31 mouse cellular contexts compared by ENCODE assay signal in the genomic region with DNA sequence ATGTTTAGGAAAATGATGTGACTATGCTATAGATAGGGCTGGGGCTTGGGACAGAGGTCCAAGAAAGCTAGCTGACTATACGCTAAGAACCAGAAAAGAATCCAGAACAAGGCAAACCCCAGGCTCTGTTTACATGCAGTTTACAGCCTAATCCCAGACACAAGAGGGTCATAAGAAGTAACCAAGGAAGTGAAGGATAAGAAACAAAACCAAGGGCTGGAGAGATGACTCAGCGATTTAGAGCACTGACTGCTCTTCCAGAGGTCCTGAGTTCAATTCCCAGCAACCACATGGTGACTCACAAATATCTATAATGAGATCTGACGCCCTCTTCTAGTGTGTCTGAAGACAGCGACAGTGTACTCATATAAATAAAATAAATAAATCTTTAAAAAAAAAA. TPM values are rescaled to one million over a fixed set of nuclear protein-coding genes. Genes with fewer than 3 reads are reported as not detected.
DNase-seq lines count a peak whose midpoint lies in the region; ATAC-seq and TF ChIP-seq lines count a peak whose summit lies in the region.
"Had no signal": no experiment of that assay in that cellular context is flagged by ENCODE, and none has a peak within 500 bp of the region (broad histone marks: within the 10 kb centered on the region; RNA-seq: fewer than 3 reads in every experiment).

No protein-coding gene starts in this region.

- no peak overlapping the region for H3K4me3 ChIP-seq in ES-E14 (ENCODE audit: insufficient read depth in 1 of 2, low read depth in 1 of 2, low read length in 2 of 2, poor library complexity in 1 of 2, severe bottlenecking in 1 of 2)
- no peak overlapping the region for H3K4me3 ChIP-seq in liver, embryonic 13.5 days (replicated peaks)
- H3K4me3 ChIP-seq: embryonic facial prominence, embryonic 10.5 days; embryonic facial prominence, embryonic 13.5 days; erythroblast, embryonic 14.5 days; forebrain, embryonic 13.5 days had no signal

- H3K27ac ChIP-seq in ES-E14 (ENCODE audit: insufficient read depth, low read depth, low read length, poor library complexity, severe bottlenecking): no peak overlapping the region
- H3K27ac ChIP-seq in liver, embryonic 13.5 days: peak overlapping the region; percentile 68
- H3K27ac ChIP-seq: embryonic facial prominence, embryonic 10.5 days; embryonic facial prominence, embryonic 13.5 days; forebrain, embryonic 13.5 days; hindbrain, embryonic 14.5 days; hindbrain, postnatal 0 days had no signal

- H3K9ac ChIP-seq in ES-E14 (ENCODE audit: insufficient read depth, low read depth, low read length, poor library complexity, severe bottlenecking): no peak overlapping the region
- 0 out of 2 replicates have a peak overlapping the region, but pooled peaks have one; percentile 42 for H3K9ac ChIP-seq in liver, embryonic 13.5 days
- H3K9ac ChIP-seq: embryonic facial prominence, embryonic 13.5 days; forebrain, embryonic 13.5 days; hindbrain, embryonic 14.5 days had no signal

- WGBS in liver, embryonic 13.5 days (ENCODE audit: insufficient replicate concordance): 56% methylated on average over 4 of the region's 4 CpGs

- no peaks in the 10 kb centered on the region for H3K36me3 ChIP-seq in ES-E14 (ENCODE audit: control insufficient read depth, insufficient read depth, low read length, poor library complexity, severe bottlenecking)
- H3K36me3 ChIP-seq in liver, embryonic 13.5 days: no peaks in the 10 kb centered on the region
- H3K36me3 ChIP-seq: embryonic facial prominence, embryonic 10.5 days; embryonic facial prominence, embryonic 13.5 days; G1E had no signal

- intact Hi-C loops in heart, postnatal 14 days (cut with DNase I): loop anchor here (5.0 to 10.0 kb wide), 2 partner anchors 170 to 397 kb away; no protein-coding TSS in a partner anchor

- H3K9me3 ChIP-seq in ES-E14 (ENCODE audit: control insufficient read depth, insufficient read depth, low read depth, low read length): no peaks in the 10 kb centered on the region
- no peaks in the 10 kb centered on the region for H3K9me3 ChIP-seq in liver, embryonic 13.5 days (replicated peaks)
- H3K9me3 ChIP-seq: embryonic facial prominence, embryonic 10.5 days; embryonic facial prominence, embryonic 13.5 days; forebrain, embryonic 13.5 days; G1E had no signal

- in situ Hi-C loops in ES-E14 (cut with MboI; ENCODE audit: low sequenced_read_pairs in 2 of 2, unreplicated experiment in 2 of 2): no loop called here

- DNase-seq in cerebellum, adult 9-11 months: peak; percentile 15
- no peak for DNase-seq in cerebellum, adult 9-10 months
- DNase-seq in 3134 (ENCODE audit: extremely low read depth, insufficient read length, low spot score): peak; percentile 20
- no peak for DNase-seq in ES-E14 (ENCODE audit: low read depth, low spot score)
- DNase-seq in liver, embryonic 13.5 days: no peak
- DNase-seq in layer of hippocampus, postnatal 36 days: no peak
- DNase-seq in heart, postnatal 14 days: no peak
- DNase-seq in embryo, embryonic 11 days: no peak
- DNase-seq: adrenal gland, adult 8-10 months; adrenal gland, postnatal 25 days; cerebellum, adult 11-12 months; cerebellum, adult 8-10 months; cerebellum, postnatal 25 days; gastrocnemius, postnatal 10 days; gastrocnemius, postnatal 36 days; heart, adult 11 months; heart, postnatal 36 days had no signal

- H3K4me1 ChIP-seq in ES-E14 (ENCODE audit: control insufficient read depth in 2 of 2, insufficient read depth in 2 of 2, low read length in 2 of 2, poor library complexity in 1 of 2): 0 out of 4 replicates have a peak, but pooled peaks cover 0 to 2% of the 10 kb centered on the region in 2 experiments
- H3K4me1 ChIP-seq in liver, embryonic 13.5 days (replicated peaks): peaks cover 57% of the 10 kb centered on the region

- no peak for ATAC-seq in liver, embryonic 13.5 days (ENCODE audit: low read depth)
- ATAC-seq: activated CD4-positive, CD25-positive, alpha-beta regulatory T cell, adult 4 months; forebrain, embryonic 13.5 days; forebrain, embryonic 16.5 days; hindbrain, postnatal 0 days; inflammation-experienced regulatory T-cells, adult 6 months; intestine, embryonic 16.5 days had no signal

- H3K27me3 ChIP-seq in liver, embryonic 13.5 days: no peaks in the 10 kb centered on the region
- H3K27me3 ChIP-seq: embryonic facial prominence, embryonic 13.5 days; forebrain, embryonic 13.5 days had no signal

- no peak overlapping the region for H3K4me2 ChIP-seq in liver, embryonic 13.5 days
- H3K4me2 ChIP-seq: embryonic facial prominence, embryonic 13.5 days; forebrain, embryonic 13.5 days; heart, embryonic 11.5 days; hindbrain, embryonic 14.5 days had no signal

TF ChIP-seq in ES-E14, 5 proteins besides CTCF, POLR2A, EP300 and RAD21:
- TF ChIP-seq MAFK (IDR thresholded peaks at IDR 0.05; ENCODE audit: insufficient read depth, low read depth, low read length): peak; percentile 50; the same call in 1 of the 2 replicates
- no peak for TF ChIP-seq ZC3H11A (IDR thresholded peaks at IDR 0.05; ENCODE audit: borderline replicate concordance, low read depth, low read length)
TF ChIP-seq in ES-E14: peak in this region for 1.

RNA-seq across cellular contexts. Expression of gene Adam10, which starts 3.7 kb away (rescaled TPM):
- total RNA-seq in ES-E14 (2012; rRNA removed): 11.7 and 18.1 TPM in 2 replicates
- 73.6 and 91.4 TPM in 2 replicates for polyA plus RNA-seq in liver, embryonic 13.5 days (2015; fragmentation: Nextera tagmentation; extraction: Ambion mirVana)
- 10 to 100 TPM; 67.5 to 68.7 TPM for total RNA-seq in layer of hippocampus, postnatal 36 days (2021)
- 10 to 100 TPM; 56.1 to 56.4 TPM for total RNA-seq in heart, postnatal 14 days (2021)

RNA-seq across cellular contexts. Expression of gene Mindy2, which starts 18.1 kb away (rescaled TPM):
- total RNA-seq in ES-E14 (2012; rRNA removed): 0.98 and 1.2 TPM in 2 replicates
- 12.7 and 15.4 TPM in 2 replicates for polyA plus RNA-seq in liver, embryonic 13.5 days (2015; fragmentation: Nextera tagmentation; extraction: Ambion mirVana)
- 10 to 100 TPM; 33.9 to 35.3 TPM for total RNA-seq in layer of hippocampus, postnatal 36 days (2021)
- 10 to 100 TPM; 34.7 to 35.0 TPM for total RNA-seq in heart, postnatal 14 days (2021)

RNA-seq across cellular contexts. Expression of gene Gm10642, which starts 19.1 kb away (rescaled TPM):
- total RNA-seq in ES-E14 (2012; rRNA removed): 0.13 and 0.42 TPM in 2 replicates
- 0.71 and 1.0 TPM in 2 replicates for polyA plus RNA-seq in liver, embryonic 13.5 days (2015; fragmentation: Nextera tagmentation; extraction: Ambion mirVana)
- total RNA-seq in layer of hippocampus, postnatal 36 days (2021): 1 to 10 TPM in 1 of 2 experiments, under 1 TPM in 1; 0.62 to 1.2 TPM
- under 1 TPM; 0.45 to 0.56 TPM for total RNA-seq in heart, postnatal 14 days (2021)
- total RNA-seq: common myeloid progenitor, adult 5-6 weeks; gastrocnemius, adult 18-20 months had no signal
- polyA plus RNA-seq: heart, embryonic 11.5 days had no signal

Comparison
In these comparisons a context has a peak if more than half of its experiments do, and no peak if none do; other contexts are left out.
1. DNase-seq: peak in cerebellum, adult 9-11 months (single experiment) and 3134 (single experiment); none in cerebellum, adult 9-10 months (single experiment), ES-E14 (single experiment), liver, embryonic 13.5 days (single experiment), layer of hippocampus, postnatal 36 days (0 of 2), heart, postnatal 14 days (0 of 2) and embryo, embryonic 11 days (single experiment).
2. RNA of gene Mindy2, which starts 18.1 kb away (total RNA-seq): 33.9 to 35.3 TPM in layer of hippocampus, postnatal 36 days and 34.7 to 35.0 TPM in heart, postnatal 14 days; 0.98 to 1.2 TPM in ES-E14; every median in the first group is over 10 times any median in the second.